Mouse (Mus musculus) liver, embryonic 14.5 days (tissue): ENCODE results near the gene Mpst. TPM values are rescaled to one million over a fixed set of nuclear protein-coding genes. Genes with fewer than 3 reads are reported as not detected.

ENCODE experiments used
- ATAC-seq: fragments of 200-750 bp; cut with Nextera tagmentation; 2 replicates; pipeline ENCODE4 v1.8.0; 2017; ENCODE audit warnings: moderate number of reproducible peaks, mild to moderate bottlenecking, moderate library complexity; ENCODE audit not compliant: insufficient read depth
- DNase-seq, 3 experiments: peaks; one replicate each; pipeline ENCODE4 v3.0.0-alpha.2; 2012 to 2013; ENCODE audit warnings: low read depth in 3 of 3, low spot score in 3 of 3
- H3K27ac ChIP-seq: fragments of 300-500 bp; sonication (generic); 2 replicates; pipeline ENCODE4 v1.5.1; 2014; ENCODE audit warnings: moderate library complexity, mild to moderate bottlenecking, control low read depth, inconsistent platforms
- H3K27me3 ChIP-seq: fragments of 300-500 bp; sonication (generic); 2 replicates; pipeline ENCODE4 v1.6.1; 2014; ENCODE audit warnings: mild to moderate bottlenecking, low read length, moderate library complexity; ENCODE audit not compliant: control insufficient read depth, insufficient read depth
- H3K36me3 ChIP-seq: fragments of 300-500 bp; sonication (generic); replicated peaks from 2 replicates; pipeline ENCODE4 v1.6.1; 2014; ENCODE audit warnings: low read depth; ENCODE audit not compliant: control insufficient read depth, insufficient read depth
- H3K4me1 ChIP-seq, 2 experiments: fragments of 200-500 bp in 1 of 2; fragments of 300-500 bp in 1 of 2; sonication (generic) in 1 of 2; replicated peaks; 2 replicates each; pipeline ENCODE4 v1.6.1; 2012 to 2014; ENCODE audit warnings: antibody characterized with exemption in 1 of 2, inconsistent platforms in 1 of 2, low read length in 1 of 2; ENCODE audit not compliant: control insufficient read depth in 2 of 2, insufficient read depth in 2 of 2
- H3K4me2 ChIP-seq: fragments of 300-500 bp; sonication (generic); 2 replicates; pipeline ENCODE4 v1.6.1; 2014; ENCODE audit warnings: low read depth, mild to moderate bottlenecking, control low read depth, moderate library complexity
- H3K4me3 ChIP-seq, 2 experiments: fragments of 200-500 bp in 1 of 2; fragments of 300-500 bp in 1 of 2; sonication (generic) in 1 of 2; 2 replicates each; pipeline ENCODE4 v1.5.1; 2012 to 2014; ENCODE audit warnings: low read depth in 2 of 2, low read length in 2 of 2, mild to moderate bottlenecking in 2 of 2, control low read depth in 1 of 2, inconsistent platforms in 1 of 2, moderate library complexity in 1 of 2; ENCODE audit not compliant: insufficient read depth in 1 of 2
- H3K9ac ChIP-seq: fragments of 300-500 bp; sonication (generic); replicated peaks from 2 replicates; pipeline ENCODE4 v1.6.1; 2014; ENCODE audit warnings: mild to moderate bottlenecking, control low read depth, moderate library complexity
- H3K9me3 ChIP-seq: fragments of 300-500 bp; sonication (generic); 2 replicates; pipeline ENCODE4 v1.6.1; 2016; ENCODE audit warnings: low read length, mixed read lengths; ENCODE audit not compliant: control insufficient read depth
- CTCF ChIP-seq: IDR thresholded peaks from 2 replicates; pipeline ENCODE4 v1.5.1; 2016; ENCODE audit warnings: antibody characterized with exemption, low read depth, control low read depth
- EP300 ChIP-seq: IDR thresholded peaks from 2 replicates; pipeline ENCODE4 v1.6.1; 2016; ENCODE audit warnings: antibody characterized with exemption, low read depth
- WGBS: fragments of 180-500 bp; shearing (Covaris S2); extraction: QIAGEN DNeasy Blood & Tissue Kit; methylation state at CpG from one replicate; pipeline ENCODE4 v1.1.7; 2014; ENCODE audit not compliant: insufficient replicate concordance; 5-methylcytosine and 5-hydroxymethylcytosine counted together
- polyA plus RNA-seq, 2 experiments: library from polyadenylated mRNA; depleted of rRNA in 1 of 2; stranded (reverse) in 1 of 2; unstranded in 1 of 2; fragments of >200 nt; fragmentation: Nextera tagmentation in 1 of 2; extraction: Ambion mirVana in 1 of 2; gene quantifications; 2 replicates each; pipeline versions ENCODE4 v1.2.1 to v1.2.3; 2012 to 2014

The Mpst gene
- polyA plus RNA-seq, 2 experiments: 6.8 to 90.7 TPM

DNA sequence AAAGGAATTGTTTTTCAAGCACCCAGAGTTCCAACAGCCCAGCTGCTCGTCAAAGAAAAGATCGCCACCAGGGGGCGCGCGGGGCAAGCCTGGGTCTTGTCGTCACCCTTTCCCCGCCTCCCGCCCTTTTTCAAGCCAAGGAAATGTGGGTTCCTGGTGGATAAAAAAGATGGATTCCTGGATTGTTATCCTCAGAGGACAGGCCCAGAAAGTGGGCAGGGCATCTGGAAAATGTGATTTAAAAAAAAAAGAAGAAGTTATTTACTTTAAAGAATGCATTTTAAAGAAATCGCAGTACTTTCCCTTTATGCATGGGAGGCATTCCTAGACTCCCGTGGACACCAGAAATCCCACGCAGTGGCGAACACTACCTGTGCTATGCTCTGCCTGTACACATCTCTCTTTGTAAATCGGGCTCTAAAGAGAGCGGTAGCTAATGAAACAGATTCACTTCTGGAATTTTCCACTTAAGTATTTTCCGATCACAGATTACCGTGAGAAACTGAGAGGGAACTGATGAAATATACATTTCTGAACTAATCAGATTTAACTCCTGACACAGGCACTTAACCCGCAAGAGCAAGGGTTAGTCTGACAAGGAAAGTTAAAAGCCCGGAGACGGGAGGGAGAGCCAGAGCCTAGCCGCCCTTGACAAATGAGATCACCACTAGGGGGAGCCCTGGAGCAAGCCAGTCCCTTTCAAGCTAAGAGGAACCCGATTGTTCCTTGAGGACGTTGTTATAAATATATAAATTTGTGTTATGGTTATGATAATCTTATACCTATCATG lies 41.7 kb downstream of the Mpst start:
- WGBS: 2% methylated on average over 22 of the region's 22 CpGs
- peak; percentile 97 for TF ChIP-seq CTCF
- TF ChIP-seq EP300: no peak
- Histone ChIP-seq H3K36me3 (no peaks in the 10 kb centered on the region), H3K9me3 (no peaks in the 10 kb centered on the region), H3K4me3 (peak overlapping the region; percentile 61 to 66), H3K27ac (peak overlapping the region; percentile 79), H3K4me1 (peaks cover 16 to 25% of the 10 kb centered on the region in 2 experiments), H3K4me2 (peak overlapping the region; percentile 99), H3K9ac (peak overlapping the region; percentile 74), H3K27me3 (no peaks in the 10 kb centered on the region)
- peak; percentile 54; the same call in 1 of the 2 replicates for ATAC-seq
- DNase-seq: peak; percentile 70 to 76 (median 73)

DNA sequence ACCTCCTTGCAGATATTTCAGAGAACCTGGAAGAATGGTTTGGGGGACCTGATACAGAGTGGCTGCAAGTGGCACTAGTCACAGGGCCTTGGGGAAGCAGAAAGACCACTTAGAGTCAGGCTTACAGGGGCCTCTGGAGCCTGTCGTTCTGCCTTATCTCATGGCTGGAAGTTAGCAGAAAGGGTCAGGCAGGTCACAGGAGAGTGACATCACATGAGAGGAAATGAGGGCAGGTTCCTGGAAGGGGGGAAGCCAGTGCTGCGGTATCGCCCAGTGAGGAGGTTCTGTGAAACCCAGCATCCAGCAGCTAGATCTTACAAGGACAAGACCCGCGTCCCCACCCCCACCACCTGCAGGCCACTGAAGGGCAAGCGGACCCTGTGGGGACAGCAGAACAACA lies 42.9 kb downstream of the Mpst start:
- Histone ChIP-seq H3K9ac (no peak overlapping the region), H3K27me3 (no peaks in the 10 kb centered on the region), H3K36me3 (no peaks in the 10 kb centered on the region), H3K4me3 (no peak overlapping the region), H3K9me3 (no peaks in the 10 kb centered on the region), H3K4me2 (no peak overlapping the region), H3K4me1 (peaks cover 16 to 25% of the 10 kb centered on the region in 2 experiments), H3K27ac (no peak overlapping the region)
- ATAC-seq (no peak), DNase-seq (peak in 1 of 3 experiments; percentile 35)
- WGBS: 24% methylated on average over 6 of the region's 6 CpGs
- TF ChIP-seq EP300: no peak
- TF ChIP-seq CTCF: no peak

DNA sequence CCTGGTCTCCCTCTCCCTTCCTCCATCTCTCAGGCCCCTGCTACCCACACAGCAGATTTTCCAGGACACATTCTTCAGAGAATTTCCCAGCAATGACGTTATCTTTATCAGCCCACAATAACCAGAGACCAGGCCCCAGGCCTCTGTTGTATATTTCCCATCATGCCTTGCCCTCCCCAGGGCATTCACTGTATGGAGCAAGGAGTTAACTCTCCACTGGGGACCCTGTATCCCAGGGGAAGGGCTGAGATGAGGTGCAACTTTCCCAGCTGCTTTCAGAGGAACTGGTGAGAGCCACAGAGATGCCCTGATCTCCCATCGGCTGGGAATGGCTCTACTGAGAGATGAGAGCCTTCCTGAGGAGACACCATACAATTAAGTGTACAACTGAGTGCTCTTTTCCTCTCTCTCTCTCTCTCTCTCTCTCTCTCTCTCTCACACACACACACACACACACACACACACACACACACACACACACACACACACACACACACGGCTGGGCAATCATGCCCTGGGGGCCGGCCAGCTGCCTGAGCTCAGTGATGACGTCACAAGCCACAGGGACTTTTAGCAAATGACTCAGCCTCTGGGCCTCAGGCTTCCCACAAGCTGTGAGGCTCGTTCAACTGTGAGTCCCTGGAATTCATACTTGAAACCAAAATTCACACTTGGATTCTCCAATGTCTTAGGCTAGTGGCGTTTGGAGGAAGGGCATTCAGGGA lies 43.6 kb downstream of the Mpst start:
- TF ChIP-seq CTCF: no peak
- no peak for TF ChIP-seq EP300
- ATAC-seq: 0 out of 2 replicates have a peak, but pooled peaks have one; percentile 41
- no peak overlapping the region for H3K4me2 ChIP-seq
- H3K27ac ChIP-seq: no peak overlapping the region; the same call in 1 of the 2 replicates
- peaks cover 16 to 25% of the 10 kb centered on the region in 2 experiments for H3K4me1 ChIP-seq
- H3K36me3 ChIP-seq: no peaks in the 10 kb centered on the region
- whole genome bisulfite sequencing: 20% methylated on average over 7 of the region's 7 CpGs
- DNase-seq: peak in 2 of 3 experiments; percentile 53 to 69
- no peaks in the 10 kb centered on the region for H3K9me3 ChIP-seq
- no peak overlapping the region for H3K4me3 ChIP-seq
- no peak overlapping the region for H3K9ac ChIP-seq
- H3K27me3 ChIP-seq: no peaks in the 10 kb centered on the region

DNA sequence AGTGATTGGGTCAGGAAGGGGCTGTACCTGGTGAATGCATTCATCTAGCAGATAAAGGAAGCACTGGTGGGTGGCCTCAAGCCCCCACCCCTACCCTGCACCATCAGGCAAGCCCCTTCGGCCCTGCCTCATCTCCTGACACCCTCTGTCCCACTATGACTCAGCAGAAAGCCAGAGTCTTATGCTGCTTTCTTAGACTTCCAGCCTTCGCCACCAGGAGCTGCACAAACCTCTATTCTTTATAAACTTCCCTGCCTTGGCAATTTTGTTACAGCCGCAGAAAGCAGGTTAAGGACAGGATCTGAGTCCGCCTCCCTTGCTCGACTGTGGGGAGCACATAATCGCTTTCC lies 44.2 kb downstream of the Mpst start:
- H3K9me3 ChIP-seq: no peaks in the 10 kb centered on the region

DNA sequence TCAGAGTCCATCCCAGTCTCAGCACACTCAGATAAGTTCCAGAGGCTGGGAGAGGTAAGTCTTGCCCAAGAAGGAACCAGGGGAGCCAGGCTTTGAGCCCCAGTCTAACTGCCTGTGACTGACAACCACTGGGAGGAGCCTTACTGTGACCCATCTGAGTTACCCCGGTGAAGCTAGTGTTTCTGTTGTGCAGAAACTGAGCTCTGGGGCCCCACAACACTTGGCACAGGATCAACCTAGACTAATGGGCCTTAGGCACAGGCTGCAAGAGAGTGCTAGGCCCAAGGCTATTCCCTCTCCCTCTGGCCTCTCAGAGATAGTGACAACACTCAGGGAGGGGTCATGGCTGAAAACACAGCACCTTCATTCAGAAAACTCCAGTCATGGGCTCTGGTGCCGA lies 45.0 kb downstream of the Mpst start:
- Histone ChIP-seq H3K27ac (no peak overlapping the region), H3K9ac (no peak overlapping the region), H3K4me3 (no peak overlapping the region), H3K4me1 (peaks cover 16 to 25% of the 10 kb centered on the region in 2 experiments), H3K27me3 (no peaks in the 10 kb centered on the region), H3K4me2 (no peak overlapping the region), H3K36me3 (no peaks in the 10 kb centered on the region), H3K9me3 (no peaks in the 10 kb centered on the region)
- 74% methylated on average over 2 of the region's 2 CpGs for WGBS
- DNase-seq: no peak
- ATAC-seq: no peak
- TF ChIP-seq CTCF: no peak
- no peak for TF ChIP-seq EP300

More for the DNA sequence above, 44.2 kb downstream of the Mpst start:
- no peak overlapping the region for H3K4me2 ChIP-seq
- ATAC-seq (no peak), DNase-seq (peak in 1 of 3 experiments; percentile 35)
- no peaks in the 10 kb centered on the region for H3K27me3 ChIP-seq
- H3K4me1 ChIP-seq: peaks cover 16 to 25% of the 10 kb centered on the region in 2 experiments
- no peaks in the 10 kb centered on the region for H3K36me3 ChIP-seq
- H3K27ac ChIP-seq: no peak overlapping the region
- H3K4me3 ChIP-seq: no peak overlapping the region
- no peak overlapping the region for H3K9ac ChIP-seq
- WGBS: 50% methylated on average over 6 of the region's 6 CpGs
- TF ChIP-seq EP300: no peak
- peak; percentile 35; the same call in 1 of the 2 replicates for TF ChIP-seq CTCF
